Mouse (Mus musculus) bone marrow, adult 2 months (tissue): ENCODE results near the gene Csrnp2.

Source experiments
- CTCF ChIP-seq: fragments of 200-500 bp; IDR thresholded peaks from 2 replicates; pipeline ENCODE4 v1.5.1; 2011; ENCODE audit warnings: low read length, control low read depth; ENCODE audit not compliant: control insufficient read depth, insufficient read depth
- POLR2A ChIP-seq: fragments of 200-500 bp; IDR thresholded peaks from 2 replicates; pipeline ENCODE4 v1.6.1; 2011; ENCODE audit warnings: low read depth, mild to moderate bottlenecking, control low read depth, low read length, borderline replicate concordance; ENCODE audit not compliant: control insufficient read depth

DNA sequence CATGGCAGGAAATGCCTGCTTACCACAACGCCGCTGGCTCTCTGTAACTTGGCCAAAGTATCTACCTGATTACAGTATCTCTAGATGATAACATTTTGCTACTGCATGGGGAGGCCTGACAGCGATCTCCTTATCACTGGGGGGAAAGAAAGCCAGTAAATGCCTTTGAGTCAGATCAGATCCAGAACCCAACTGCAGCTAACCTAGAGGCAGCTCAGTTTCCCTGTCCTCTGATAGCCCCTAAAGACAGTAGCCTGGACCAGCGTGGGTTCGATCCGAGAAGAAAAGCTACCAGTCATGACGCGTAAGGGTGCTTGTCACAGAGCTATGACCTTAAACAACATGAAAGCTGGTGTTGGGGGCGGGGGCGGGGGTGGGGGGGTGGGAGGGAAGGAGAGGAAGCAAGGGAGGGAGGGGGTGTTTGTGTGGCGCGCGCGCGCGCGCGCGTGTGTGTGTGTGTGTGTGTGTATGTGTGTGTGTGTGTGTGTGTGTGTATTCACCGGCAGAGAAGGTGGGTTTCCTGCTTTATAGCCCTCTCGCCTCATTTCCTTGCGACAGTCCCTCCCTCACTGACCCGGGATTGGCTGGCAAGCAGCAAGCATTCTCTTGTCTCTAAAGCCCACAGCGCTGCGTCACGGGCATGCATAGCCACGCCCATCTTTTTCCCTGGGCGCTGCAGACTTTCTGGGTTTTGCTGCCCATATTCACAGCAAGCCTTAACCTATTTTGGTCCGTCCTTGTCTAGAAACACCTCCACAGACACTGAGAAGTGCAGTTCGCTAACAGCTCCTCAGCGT lies 52.0 kb downstream of the Csrnp2 start:
- no peak for TF ChIP-seq CTCF
- peak; percentile 42; the same call in 1 of the 2 replicates for TF ChIP-seq POLR2A
